Mouse (Mus musculus): ENCODE data around the gene Evl.

- TF ChIP-seq POLR2A (IDR thresholded peaks at IDR 0.05; ENCODE audit: low read depth, low read length) = no peak
- no peak for TF ChIP-seq CTCF (conservative IDR thresholded peaks at IDR 0.05; ENCODE audit: insufficient read depth, insufficient read length, low read depth, low read length)
Measured at GRCm38 (mm10) chr12:108519374-108519773, 35.1 kb upstream of the Evl start.

Data from kidney, adult 2 months (tissue).